Mouse (Mus musculus) hindlimb bud, embryonic 11.5 days (tissue): ENCODE data around the gene Corin.

Source experiments
- DNase-seq: peaks from one replicate; pipeline ENCODE4 v3.0.0-alpha.2; 2012; ENCODE audit warnings: low read depth, low spot score; ENCODE audit errors: extremely low spot score

The Corin gene

GRCm38 (mm10) chr5:72331217-72331616 is 173.1 kb downstream of the Corin start:
- no peak for DNase-seq

- no peak for DNase-seq
Measured at GRCm38 (mm10) chr5:72330648-72331047, 173.6 kb downstream of the Corin start.

- no peak for DNase-seq
Measured at GRCm38 (mm10) chr5:72329453-72329852, 174.8 kb downstream of the Corin start.

GRCm38 (mm10) chr5:72315282-72315681 is 189.0 kb downstream of the Corin start:
- DNase-seq = no peak

- no peak for DNase-seq
Measured at GRCm38 (mm10) chr5:72298418-72299104, 205.7 kb downstream of the Corin start.

- no peak for DNase-seq
Measured at GRCm38 (mm10) chr5:72285077-72285476, 219.2 kb downstream of the Corin start.

GRCm38 (mm10) chr5:72282907-72283306 is 221.4 kb downstream of the Corin start:
- peak; percentile 28 for DNase-seq

- DNase-seq = peak; percentile 10
Measured at GRCm38 (mm10) chr5:72269652-72270051, 234.6 kb downstream of the Corin start.

- DNase-seq = no peak
Measured at GRCm38 (mm10) chr5:72269204-72269603, 235.1 kb downstream of the Corin start.

GRCm38 (mm10) chr5:72266955-72267535 is 237.2 kb downstream of the Corin start:
- DNase-seq = no peak

- DNase-seq = no peak
Measured at GRCm38 (mm10) chr5:72264195-72264751, 240.0 kb downstream of the Corin start.

- DNase-seq = no peak
Measured at GRCm38 (mm10) chr5:72261802-72262324, 242.4 kb downstream of the Corin start.

- DNase-seq = no peak
Measured at GRCm38 (mm10) chr5:72259298-72259621, 245.0 kb downstream of the Corin start.

GRCm38 (mm10) chr5:72258409-72259297 is 245.6 kb downstream of the Corin start:
- no peak for DNase-seq

GRCm38 (mm10) chr5:72257084-72257483 is 247.2 kb downstream of the Corin start:
- DNase-seq = no peak

GRCm38 (mm10) chr5:72254958-72255357 is 249.3 kb downstream of the Corin start:
- no peak for DNase-seq

GRCm38 (mm10) chr5:72250180-72250579 is 254.1 kb downstream of the Corin start:
- DNase-seq = no peak
